Mouse (Mus musculus): Measurements from ENCODE around the gene Srsf12. TPM values are rescaled to one million over a fixed set of nuclear protein-coding genes. Genes with fewer than 3 reads are reported as not detected.

The Srsf12 gene
- polyA plus RNA-seq, 1 experiment from 2014 or later = 2.6 TPM

- Histone ChIP-seq H3K36me3 (ENCODE audit: control insufficient read depth, insufficient read depth, low read length) (no peaks in the 10 kb centered on the region), H3K9ac (ENCODE audit: low read length) (no peak overlapping the region), H3K4me1 (replicated peaks; ENCODE audit: control insufficient read depth, insufficient read depth) (no peaks in the 10 kb centered on the region), H3K27me3 (ENCODE audit: control insufficient read depth, insufficient read depth, low read length) (no peaks in the 10 kb centered on the region), H3K4me2 (replicated peaks; ENCODE audit: low read depth) (no peak overlapping the region), H3K4me3 (ENCODE audit: low read depth, low read length) (no peak overlapping the region), H3K9me3 (ENCODE audit: control insufficient read depth, low read length) (no peaks in the 10 kb centered on the region), H3K27ac (replicated peaks) (no peak overlapping the region)
- DNase-seq (ENCODE audit: low spot score) (no peak), ATAC-seq (ENCODE audit: low FRiP score, low TSS enrichment) (no peak)
- TF ChIP-seq CTCF (IDR thresholded peaks at IDR 0.05; ENCODE audit: low read depth) (no peak), EP300 (optimal IDR thresholded peaks at IDR 0.05) (no peak)
- WGBS = 82% methylated on average over 11 of the region's 11 CpGs
Observed at GRCm38 (mm10) chr4:33270386-33271314, 61.9 kb downstream of the Srsf12 start.

GRCm38 (mm10) chr4:33273437-33273836, 64.6 kb downstream of the Srsf12 start:
- Histone ChIP-seq H3K9me3 (ENCODE audit: control insufficient read depth, low read length) (no peaks in the 10 kb centered on the region), H3K4me2 (replicated peaks; ENCODE audit: low read depth) (no peak overlapping the region), H3K9ac (ENCODE audit: low read length) (no peak overlapping the region), H3K4me1 (replicated peaks; ENCODE audit: control insufficient read depth, insufficient read depth) (no peaks in the 10 kb centered on the region), H3K4me3 (ENCODE audit: low read depth, low read length) (no peak overlapping the region), H3K27ac (replicated peaks) (no peak overlapping the region), H3K36me3 (ENCODE audit: control insufficient read depth, insufficient read depth, low read length) (no peaks in the 10 kb centered on the region), H3K27me3 (ENCODE audit: control insufficient read depth, insufficient read depth, low read length) (no peaks in the 10 kb centered on the region)
- DNase-seq (ENCODE audit: low spot score) = no peak
- TF ChIP-seq CTCF (IDR thresholded peaks at IDR 0.05; ENCODE audit: low read depth) (no peak), EP300 (optimal IDR thresholded peaks at IDR 0.05) (no peak)
- no peak for ATAC-seq (ENCODE audit: low FRiP score, low TSS enrichment)
- 27% methylated on average over 3 of the region's 3 CpGs for WGBS

- no peak overlapping the region for H3K4me3 ChIP-seq (ENCODE audit: low read depth, low read length)
- no peaks in the 10 kb centered on the region for H3K9me3 ChIP-seq (ENCODE audit: control insufficient read depth, low read length)
- H3K4me2 ChIP-seq (replicated peaks; ENCODE audit: low read depth) = no peak overlapping the region
- WGBS = 68% methylated on average over 3 of the region's 3 CpGs
- H3K27me3 ChIP-seq (ENCODE audit: control insufficient read depth, insufficient read depth, low read length) = no peaks in the 10 kb centered on the region
- no peak for TF ChIP-seq CTCF (IDR thresholded peaks at IDR 0.05; ENCODE audit: low read depth)
- no peak for TF ChIP-seq EP300 (optimal IDR thresholded peaks at IDR 0.05)
- ATAC-seq (ENCODE audit: low FRiP score, low TSS enrichment) (no peak), DNase-seq (ENCODE audit: low spot score) (no peak)
- no peaks in the 10 kb centered on the region for H3K36me3 ChIP-seq (ENCODE audit: control insufficient read depth, insufficient read depth, low read length)
- H3K4me1 ChIP-seq (replicated peaks; ENCODE audit: control insufficient read depth, insufficient read depth) = no peaks in the 10 kb centered on the region
- H3K9ac ChIP-seq (ENCODE audit: low read length) = no peak overlapping the region
- H3K27ac ChIP-seq (replicated peaks) = no peak overlapping the region
Observed at GRCm38 (mm10) chr4:33281891-33282685, 73.3 kb downstream of the Srsf12 start.

Other genes with a start within 250 kb of the Srsf12 start
- gene Rragd, start 226.0 kb upstream of the Srsf12 start, polyA plus RNA-seq (2015; fragmentation: Nextera tagmentation; extraction: Ambion mirVana) = 1.7 and 2.8 TPM in 2 replicates
- gene Ube2j1, start 177.6 kb upstream of the Srsf12 start, polyA plus RNA-seq (2015; fragmentation: Nextera tagmentation; extraction: Ambion mirVana) = 35.1 TPM in 2 replicates
- 0.05 and 0.12 TPM in 2 replicates for gene Gabrr2, start 146.0 kb upstream of the Srsf12 start, polyA plus RNA-seq (2015; fragmentation: Nextera tagmentation; extraction: Ambion mirVana)
- not detected in 2 replicates for gene Gabrr1, start 76.5 kb upstream of the Srsf12 start, polyA plus RNA-seq (2015; fragmentation: Nextera tagmentation; extraction: Ambion mirVana)
- 1.7 and 1.9 TPM in 2 replicates for gene Pm20d2, start 19.3 kb upstream of the Srsf12 start, polyA plus RNA-seq (2015; fragmentation: Nextera tagmentation; extraction: Ambion mirVana)
- gene Pnrc1, start 81.2 kb downstream of the Srsf12 start, polyA plus RNA-seq (2015; fragmentation: Nextera tagmentation; extraction: Ambion mirVana) = 69.3 and 76.2 TPM in 2 replicates
- gene Rngtt, start 101.3 kb downstream of the Srsf12 start, polyA plus RNA-seq (2015; fragmentation: Nextera tagmentation; extraction: Ambion mirVana) = 9.2 and 9.6 TPM in 2 replicates

All from stomach, postnatal 0 days (tissue).